Mouse (Mus musculus) heart, embryonic 14.5 days (tissue): Measurements from ENCODE around the gene 0610010K14Rik. TPM values are rescaled to one million over a fixed set of nuclear protein-coding genes. Genes with fewer than 3 reads are reported as not detected.

Experiments used
- ATAC-seq: fragments of 200-750 bp; cut with Nextera tagmentation; 2 replicates; pipeline ENCODE4 v1.8.0; 2017; ENCODE audit warnings: low read depth, moderate TSS enrichment; ENCODE audit not compliant: insufficient number of reproducible peaks, insufficient read depth, low FRiP score
- H3K27ac ChIP-seq, 2 experiments: fragments of 200-500 bp in 1 of 2; fragments of 300-500 bp in 1 of 2; sonication (generic) in 1 of 2; replicated peaks in 1 of 2; 2 replicates each; pipeline ENCODE4 v1.5.1; 2012 to 2014; ENCODE audit warnings: low read depth in 2 of 2, low read length in 2 of 2, control low read depth in 1 of 2, mild to moderate bottlenecking in 1 of 2, mixed read lengths in 1 of 2; ENCODE audit not compliant: control insufficient read depth in 1 of 2, insufficient read depth in 1 of 2
- H3K27me3 ChIP-seq: fragments of 300-500 bp; sonication (generic); 2 replicates; pipeline ENCODE4 v1.6.1; 2014; ENCODE audit warnings: mild to moderate bottlenecking, low read length, control low read depth; ENCODE audit not compliant: control insufficient read depth, insufficient read depth
- H3K36me3 ChIP-seq: fragments of 300-500 bp; sonication (generic); 2 replicates; pipeline ENCODE4 v1.6.1; 2014; ENCODE audit warnings: mild to moderate bottlenecking, control low read depth, low read length, mixed read lengths; ENCODE audit not compliant: control insufficient read depth, insufficient read depth
- H3K4me1 ChIP-seq, 2 experiments: fragments of 200-500 bp in 1 of 2; fragments of 300-500 bp in 1 of 2; sonication (generic) in 1 of 2; 2 replicates each; pipeline ENCODE4 v1.6.1; 2012 to 2014; ENCODE audit warnings: low read length in 2 of 2, control low read depth in 1 of 2, mixed read lengths in 1 of 2; ENCODE audit not compliant: control insufficient read depth in 2 of 2, insufficient read depth in 2 of 2
- H3K4me2 ChIP-seq: fragments of 300-500 bp; sonication (generic); 2 replicates; pipeline ENCODE4 v1.6.1; 2014; ENCODE audit warnings: mild to moderate bottlenecking, low read length
- H3K4me3 ChIP-seq, 2 experiments: fragments of 200-500 bp in 1 of 2; fragments of 300-500 bp in 1 of 2; sonication (generic) in 1 of 2; 2 replicates each; pipeline ENCODE4 v1.5.1; 2012 to 2014; ENCODE audit warnings: low read length in 2 of 2, mild to moderate bottlenecking in 2 of 2, control low read depth in 1 of 2, low read depth in 1 of 2, moderate library complexity in 1 of 2; ENCODE audit not compliant: control insufficient read depth in 1 of 2, insufficient read depth in 1 of 2
- H3K9ac ChIP-seq: fragments of 300-500 bp; sonication (generic); 2 replicates; pipeline ENCODE4 v1.6.1; 2014; ENCODE audit warnings: mild to moderate bottlenecking, low read length
- H3K9me3 ChIP-seq: fragments of 300-500 bp; sonication (generic); 2 replicates; pipeline ENCODE4 v1.6.1; 2016; ENCODE audit warnings: low read length, control low read depth; ENCODE audit not compliant: control insufficient read depth
- WGBS: fragments of 180-500 bp; shearing (Covaris S2); extraction: QIAGEN DNeasy Blood & Tissue Kit; methylation state at CpG from one replicate; pipeline ENCODE4 v1.1.7; 2014; 5-methylcytosine and 5-hydroxymethylcytosine counted together
- polyA plus RNA-seq: library from polyadenylated mRNA; unstranded; fragments of >200 nt; fragmentation: Nextera tagmentation; extraction: Ambion mirVana; gene quantifications from 2 replicates; pipeline ENCODE4 v1.2.1, GENCODE M21; 2014

The 0610010K14Rik gene
- polyA plus RNA-seq, 1 experiment from 2014 or later, result 139 TPM

GRCm38 (mm10) chr11:70228828-70229227 lies 8.9 kb downstream of the 0610010K14Rik start:
- peaks cover 18 to 39% of the 10 kb centered on the region in 2 experiments for H3K4me1 ChIP-seq
- H3K36me3 ChIP-seq, result peaks cover 8% of the 10 kb centered on the region; the same call in 1 of the 2 replicates
- H3K27ac ChIP-seq, result peak overlapping the region; percentile 78 to 83
- ATAC-seq, result peak; percentile 54
- peak overlapping the region; percentile 45 to 51 for H3K4me3 ChIP-seq
- no peaks in the 10 kb centered on the region for H3K9me3 ChIP-seq
- H3K4me2 ChIP-seq, result peak overlapping the region; percentile 53
- peak overlapping the region; percentile 72 for H3K9ac ChIP-seq
- WGBS, result under 1% methylated on average over 19 of the region's 19 CpGs
- peaks cover 49% of the 10 kb centered on the region for H3K27me3 ChIP-seq

- Histone ChIP-seq H3K27ac (peak overlapping the region in 1 of 2 experiments; percentile 83; a peak in 2 of 4 replicates), H3K9ac (peak overlapping the region; percentile 72), H3K4me2 (peak overlapping the region; percentile 53), H3K36me3 (peaks cover 8% of the 10 kb centered on the region; the same call in 1 of the 2 replicates), H3K9me3 (no peaks in the 10 kb centered on the region), H3K27me3 (peaks cover 49% of the 10 kb centered on the region), H3K4me3 (peak overlapping the region; percentile 45 to 51), H3K4me1 (peaks cover 18 to 33% of the 10 kb centered on the region in 2 experiments)
- ATAC-seq, result no peak
- 70% methylated on average over 4 of the region's 4 CpGs for WGBS
Observed at GRCm38 (mm10) chr11:70227661-70228245, 10.0 kb downstream of the 0610010K14Rik start.

- ATAC-seq, result no peak
- Histone ChIP-seq H3K4me3 (peak overlapping the region; percentile 20 to 45; a peak in 3 of 4 replicates), H3K27me3 (peaks cover 49% of the 10 kb centered on the region), H3K9ac (peak overlapping the region; percentile 72), H3K36me3 (peaks cover 8% of the 10 kb centered on the region; the same call in 1 of the 2 replicates), H3K27ac (peak overlapping the region in 1 of 2 experiments; percentile 37; a peak in 1 of 4 replicates), H3K4me1 (peaks cover 18 to 31% of the 10 kb centered on the region in 2 experiments), H3K9me3 (no peaks in the 10 kb centered on the region), H3K4me2 (peak overlapping the region; percentile 53)
- 23% methylated on average over 5 of the region's 5 CpGs for WGBS
Observed at GRCm38 (mm10) chr11:70227126-70227525, 10.6 kb downstream of the 0610010K14Rik start.

GRCm38 (mm10) chr11:70226602-70226890 lies 11.2 kb downstream of the 0610010K14Rik start:
- peak overlapping the region; percentile 20 to 45 for H3K4me3 ChIP-seq
- WGBS, result 8% methylated on average over 18 of the region's 18 CpGs
- no peaks in the 10 kb centered on the region for H3K9me3 ChIP-seq
- peak overlapping the region; percentile 72 for H3K9ac ChIP-seq
- ATAC-seq, result no peak
- H3K4me1 ChIP-seq, result peaks cover 22 to 36% of the 10 kb centered on the region in 2 experiments
- H3K27ac ChIP-seq, result peak overlapping the region in 1 of 2 experiments; percentile 55; a peak in 1 of 4 replicates
- peaks cover 8% of the 10 kb centered on the region; the same call in 1 of the 2 replicates for H3K36me3 ChIP-seq
- H3K27me3 ChIP-seq, result peaks cover 49% of the 10 kb centered on the region
- H3K4me2 ChIP-seq, result peak overlapping the region; percentile 53

GRCm38 (mm10) chr11:70225798-70226601 lies 11.7 kb downstream of the 0610010K14Rik start:
- Histone ChIP-seq H3K4me3 (peak overlapping the region; percentile 20 to 45), H3K9ac (peak overlapping the region; percentile 72), H3K27me3 (peaks cover 49% of the 10 kb centered on the region), H3K36me3 (peaks cover 8% of the 10 kb centered on the region; the same call in 1 of the 2 replicates), H3K4me1 (peaks cover 22 to 36% of the 10 kb centered on the region in 2 experiments), H3K9me3 (no peaks in the 10 kb centered on the region), H3K27ac (peak overlapping the region; percentile 22 to 55), H3K4me2 (peak overlapping the region; percentile 53)
- 17% methylated on average over 27 of the region's 27 CpGs for WGBS
- no peak for ATAC-seq

- H3K27me3 ChIP-seq, result peaks cover 34% of the 10 kb centered on the region
- no peak overlapping the region for H3K4me3 ChIP-seq
- no peak for ATAC-seq
- WGBS, result 64% methylated on average over 9 of the region's 9 CpGs
- H3K9me3 ChIP-seq, result no peaks in the 10 kb centered on the region
- no peak overlapping the region for H3K9ac ChIP-seq
- H3K4me1 ChIP-seq, result peaks cover 23 to 29% of the 10 kb centered on the region in 2 experiments
- peak overlapping the region; percentile 53; the same call in 1 of the 2 replicates for H3K4me2 ChIP-seq
- H3K36me3 ChIP-seq, result peaks cover 8% of the 10 kb centered on the region; the same call in 1 of the 2 replicates
- H3K27ac ChIP-seq, result peak overlapping the region; percentile 69 to 72
Observed at GRCm38 (mm10) chr11:70223724-70224123, 14.0 kb downstream of the 0610010K14Rik start.

GRCm38 (mm10) chr11:70221603-70222500 lies 15.9 kb downstream of the 0610010K14Rik start:
- WGBS, result 12% methylated on average over 14 of the region's 14 CpGs
- no peaks in the 10 kb centered on the region for H3K9me3 ChIP-seq
- peak overlapping the region; percentile 90 for H3K4me2 ChIP-seq
- peak overlapping the region; percentile 74 for H3K9ac ChIP-seq
- H3K27ac ChIP-seq, result peak overlapping the region; percentile 81 to 88
- H3K4me1 ChIP-seq, result peaks cover 18 to 26% of the 10 kb centered on the region in 2 experiments
- peak overlapping the region; percentile 46 to 63 for H3K4me3 ChIP-seq
- H3K27me3 ChIP-seq, result peaks cover 23% of the 10 kb centered on the region
- H3K36me3 ChIP-seq, result peaks cover 5% of the 10 kb centered on the region; the same call in 1 of the 2 replicates
- ATAC-seq, result no peak
